Mouse (Mus musculus) left cerebral cortex, postnatal 25 days (tissue): ENCODE measurements around the gene Dync1h1. TPM values are rescaled to one million over a fixed set of nuclear protein-coding genes. Genes with fewer than 3 reads are reported as not detected.

Source experiments
- DNase-seq, 2 experiments: peaks; one replicate each; pipeline ENCODE4 v3.0.0; 2022; ENCODE audit warnings: low spot score in 2 of 2, mixed read lengths in 1 of 2
- intact Hi-C: fragments of 180-260 bp; cut with DNase I; formaldehyde crosslinking; loops from one replicate; pipeline ENCODE4 v1.15.1; 2025
- total RNA-seq, 2 experiments: library from RNA; stranded (reverse); gene quantifications; 2 replicates each; pipeline ENCODE4 v1.2.3; 2021

Gene Dync1h1
- total RNA-seq = 100 to 1,000 TPM; 308 to 319 TPM

DNA sequence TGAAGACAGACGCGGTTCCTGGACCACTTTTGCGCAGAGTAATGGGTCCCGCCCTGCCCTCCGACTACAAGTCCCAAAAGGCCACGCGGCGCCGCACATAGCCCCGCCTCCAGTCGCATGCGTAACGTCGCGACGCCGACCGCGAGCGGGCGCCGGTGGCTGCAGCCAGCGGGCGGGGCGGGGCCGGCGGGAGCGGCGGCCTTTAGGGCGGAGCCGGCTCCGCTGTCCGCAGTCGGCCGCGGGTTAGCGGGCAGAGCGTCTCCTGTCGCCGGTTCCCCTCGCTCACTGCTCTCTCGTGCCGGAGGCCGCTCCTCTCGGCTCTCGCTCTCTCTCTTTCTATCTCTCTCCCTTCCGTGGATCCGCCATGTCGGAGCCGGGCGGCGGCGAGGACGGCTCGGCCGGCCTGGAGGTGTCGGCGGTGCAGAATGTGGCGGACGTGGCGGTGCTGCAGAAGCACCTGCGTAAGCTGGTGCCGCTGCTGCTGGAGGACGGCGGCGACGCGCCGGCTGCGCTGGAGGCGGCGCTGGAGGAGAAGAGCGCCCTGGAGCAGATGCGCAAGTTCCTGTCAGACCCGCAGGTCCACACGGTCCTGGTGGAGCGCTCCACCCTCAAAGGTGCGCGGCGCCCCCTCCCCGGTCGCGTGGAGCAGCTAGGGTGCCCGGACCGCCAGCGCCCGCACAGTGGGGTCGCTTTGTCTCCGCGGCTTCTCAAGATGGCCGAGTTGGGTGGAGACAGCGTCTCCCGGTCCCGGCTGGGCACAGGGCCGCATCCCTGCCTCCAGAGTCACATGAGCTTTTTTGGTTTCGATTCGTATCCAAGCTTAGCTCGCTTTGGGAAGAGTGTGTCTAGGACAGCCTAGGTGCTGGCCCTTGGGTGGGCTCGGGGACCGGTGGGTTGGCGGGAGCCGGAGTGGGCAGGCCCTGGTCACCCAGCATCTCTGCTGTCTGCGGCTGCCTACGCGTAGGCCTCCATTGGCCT, at the start of gene Dync1h1:
Gene Dync1h1 (plus strand): TSS at position 212 of the 978 bp plus-strand sequence.
- intact Hi-C loops = loop anchor here (2.0 kb wide), 1 partner anchor 155 kb away; the partner anchor contains the start of gene Ppp2r5c
- peak; percentile 93 to 96 for DNase-seq

- DNase-seq = no peak
- intact Hi-C loops = no loop called here
Measured at GRCm38 (mm10) chr12:110552113-110552512, 49.1 kb upstream of the Dync1h1 start.

DNA sequence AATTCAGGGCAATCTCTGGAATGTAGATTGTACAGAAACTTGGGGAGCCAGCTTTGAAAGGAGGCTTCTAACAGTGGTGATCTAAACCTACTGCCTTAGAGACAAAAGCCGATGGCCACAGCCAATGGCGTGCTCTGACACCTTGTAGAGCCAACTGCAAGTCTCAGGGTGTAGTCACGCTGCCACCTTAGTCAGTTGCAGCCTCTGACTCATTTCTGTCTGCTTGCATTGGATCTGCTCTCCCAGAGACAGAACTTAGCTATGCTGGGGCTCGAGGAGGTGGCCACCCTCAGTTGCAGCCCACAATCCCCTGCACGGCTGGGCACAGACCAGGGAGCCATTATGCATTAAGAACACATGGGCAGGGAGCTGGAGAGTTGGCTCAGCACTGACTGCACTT, 47.9 kb upstream of the Dync1h1 start:
- DNase-seq = peak in 1 of 2 experiments; percentile 66
- intact Hi-C loops = no loop called here

DNA sequence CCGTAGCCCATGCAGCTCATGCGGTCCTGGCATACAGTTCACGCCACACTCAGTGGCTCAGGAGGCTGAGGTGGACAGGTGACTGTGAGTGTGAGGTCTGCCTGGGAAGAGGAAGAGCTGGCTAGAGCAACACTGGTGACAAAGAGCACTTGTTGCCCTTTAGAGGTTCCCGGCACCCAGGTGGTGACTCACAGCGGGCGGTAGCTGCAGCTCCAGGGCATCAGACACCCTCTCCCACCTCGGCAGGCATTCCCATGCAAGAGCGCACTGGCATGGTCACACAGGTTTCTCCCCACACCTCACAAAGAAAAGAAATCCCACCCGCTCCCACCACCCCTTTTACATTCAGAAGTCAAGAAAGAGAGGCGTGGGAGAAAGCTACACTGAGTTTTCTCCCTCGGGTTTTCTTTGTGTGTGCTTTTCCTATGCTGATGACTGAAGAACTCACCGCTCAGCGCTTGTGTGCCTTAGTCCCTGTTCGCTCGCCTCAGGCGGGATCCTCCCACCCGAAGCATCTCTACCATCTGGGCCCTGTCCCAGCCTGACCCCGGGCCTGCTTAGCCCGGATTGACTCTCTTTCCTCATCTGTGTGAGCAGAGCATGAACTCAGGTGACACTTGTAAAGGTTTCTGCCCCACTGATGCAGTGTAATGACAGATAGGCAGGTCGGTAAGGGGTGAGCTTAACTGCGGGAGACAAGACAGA, 45.6 kb upstream of the Dync1h1 start:
- DNase-seq = no peak
- intact Hi-C loops = loop anchor here (5.0 kb wide), 1 partner anchor 98 kb away; no protein-coding TSS in a partner anchor

DNA sequence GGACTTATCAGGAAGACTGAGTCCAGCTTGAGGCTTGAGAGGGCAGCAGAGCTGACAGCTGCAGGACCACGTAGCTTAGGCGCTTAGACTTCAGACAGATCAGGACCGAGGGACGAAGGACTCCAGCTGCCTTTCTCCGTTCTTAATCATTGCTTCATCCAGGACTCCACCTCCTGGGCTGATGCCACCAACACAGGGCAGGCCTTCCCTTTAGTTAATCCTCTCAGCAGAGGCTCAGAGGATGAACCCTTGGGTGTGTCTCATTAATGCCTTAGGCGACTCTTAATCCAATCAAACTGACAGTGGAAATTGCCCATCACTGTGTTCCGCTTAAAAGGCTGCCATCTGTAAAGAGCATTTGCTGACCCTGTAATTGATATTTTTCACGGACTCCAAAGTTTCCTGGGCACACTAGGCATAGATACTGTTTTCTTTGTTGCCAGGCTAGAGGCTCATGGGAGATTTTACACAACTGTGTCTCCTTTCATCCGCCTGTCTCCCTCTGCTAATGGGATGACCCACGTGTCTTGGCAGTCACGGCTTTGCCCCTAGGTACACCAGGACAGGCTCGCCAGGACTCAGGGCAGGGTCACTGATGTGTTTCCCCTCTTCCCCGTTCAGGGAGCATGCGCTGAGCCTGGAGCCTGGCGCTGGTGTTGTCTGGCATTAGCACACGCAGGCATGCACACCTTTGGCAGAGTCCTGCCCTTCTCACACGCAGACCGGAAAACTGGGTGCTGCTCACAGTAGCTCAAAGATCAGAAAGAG, 44.2 kb upstream of the Dync1h1 start:
- intact Hi-C loops = loop anchor here (5.0 kb wide), 1 partner anchor 100 kb away; no protein-coding TSS in a partner anchor
- DNase-seq = no peak

DNA sequence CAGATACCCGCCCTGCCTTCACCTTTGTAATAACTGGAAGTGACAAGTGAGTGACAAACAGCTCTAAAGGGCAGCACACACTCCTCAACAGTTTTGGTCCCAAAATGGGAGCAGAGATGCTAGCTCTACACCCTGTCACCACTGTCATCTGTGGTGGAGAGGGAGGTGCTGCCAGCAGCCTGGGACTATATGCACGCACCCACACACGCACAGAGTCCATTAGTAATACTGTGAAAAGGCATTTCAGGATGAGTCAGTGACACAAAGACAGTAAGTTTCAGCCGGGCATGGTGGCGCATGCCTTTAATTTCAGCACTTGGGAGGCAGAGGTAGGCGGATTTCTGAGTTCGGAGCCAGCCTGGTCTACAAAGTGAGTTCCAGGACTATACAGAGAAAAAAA, 43.1 kb upstream of the Dync1h1 start:
- intact Hi-C loops = loop anchor here (5.0 kb wide), 1 partner anchor 101 kb away; no protein-coding TSS in a partner anchor
- DNase-seq = peak in 1 of 2 experiments; percentile 68

GRCm38 (mm10) chr12:110563383-110563782, 37.9 kb upstream of the Dync1h1 start:
- intact Hi-C loops = no loop called here
- no peak for DNase-seq

GRCm38 (mm10) chr12:110564848-110565247, 36.4 kb upstream of the Dync1h1 start:
- intact Hi-C loops = no loop called here
- no peak for DNase-seq

GRCm38 (mm10) chr12:110566366-110566765, 34.9 kb upstream of the Dync1h1 start:
- peak in 1 of 2 experiments; percentile 50 for DNase-seq
- intact Hi-C loops = no loop called here

DNA sequence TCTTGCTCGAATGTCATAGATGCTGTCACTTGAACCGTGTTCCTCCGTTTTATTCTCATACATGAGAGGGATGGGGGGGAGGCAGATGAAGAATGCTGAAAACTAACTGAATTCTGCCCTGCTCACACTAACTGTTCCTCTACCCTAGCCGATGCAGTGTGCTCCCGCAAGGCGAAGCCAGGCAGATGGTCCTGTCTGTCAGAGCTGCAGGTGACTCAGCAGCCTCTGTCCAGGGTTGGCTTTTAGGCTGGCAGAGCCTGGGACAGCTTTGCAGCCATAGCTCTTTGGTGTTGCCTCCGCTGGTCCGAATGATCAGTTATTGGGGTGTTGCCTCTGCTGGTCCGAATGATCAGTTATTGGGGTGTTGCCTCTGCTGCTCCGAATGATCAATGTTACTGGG, 30.2 kb upstream of the Dync1h1 start:
- intact Hi-C loops = no loop called here
- no peak for DNase-seq

GRCm38 (mm10) chr12:110572351-110572750, 28.9 kb upstream of the Dync1h1 start:
- intact Hi-C loops = no loop called here
- no peak for DNase-seq

- no peak for DNase-seq
- intact Hi-C loops = no loop called here
Measured at GRCm38 (mm10) chr12:110573635-110574034, 27.6 kb upstream of the Dync1h1 start.

DNA sequence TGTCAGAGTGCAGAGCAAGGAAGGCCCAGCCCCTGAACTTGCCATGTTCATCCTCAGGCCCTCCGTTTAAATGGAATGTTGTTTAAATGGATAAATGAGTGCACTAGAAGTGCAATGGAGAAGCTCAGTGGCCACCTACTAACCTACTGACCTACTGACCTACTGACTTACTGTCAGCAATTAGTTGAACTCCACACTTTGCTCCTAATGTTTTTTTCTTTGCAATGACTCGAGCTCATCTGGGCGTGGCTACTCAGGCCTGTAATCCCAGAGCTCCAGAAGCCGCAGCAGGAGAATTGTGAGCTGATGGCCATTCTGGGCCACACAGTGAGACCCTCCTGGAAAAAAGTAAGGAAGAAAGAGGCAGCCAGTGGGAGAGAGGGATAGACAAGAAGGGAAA, 25.3 kb upstream of the Dync1h1 start:
- DNase-seq = no peak
- intact Hi-C loops = no loop called here

GRCm38 (mm10) chr12:110578333-110578732, 22.9 kb upstream of the Dync1h1 start:
- intact Hi-C loops = no loop called here
- peak in 1 of 2 experiments; percentile 17 for DNase-seq

GRCm38 (mm10) chr12:110588622-110589021, 12.6 kb upstream of the Dync1h1 start:
- DNase-seq = no peak
- intact Hi-C loops = no loop called here

DNA sequence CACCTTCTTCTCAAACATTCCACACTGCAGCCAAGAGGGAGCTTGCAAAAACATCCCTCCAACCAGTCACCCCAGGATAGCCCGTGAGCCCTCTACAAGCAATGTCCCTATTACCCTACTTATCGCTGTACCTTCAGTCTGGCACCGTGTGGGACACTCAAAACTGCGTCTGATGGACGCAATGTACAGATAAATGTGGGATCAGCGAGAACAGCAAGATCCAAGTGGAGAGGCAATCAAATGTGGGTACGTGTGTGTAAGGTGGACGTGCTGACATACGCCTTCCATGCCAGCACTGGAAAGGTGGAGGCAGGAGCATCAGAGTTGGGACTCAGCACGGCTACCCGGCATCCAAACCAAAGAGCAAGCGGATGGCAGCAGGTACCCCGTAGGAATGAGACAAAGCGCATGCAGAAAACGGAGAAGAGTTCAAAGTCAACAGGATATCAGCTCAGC, 10.4 kb upstream of the Dync1h1 start:
- DNase-seq = peak in 1 of 2 experiments; percentile 15
- intact Hi-C loops = no loop called here

GRCm38 (mm10) chr12:110591260-110591883, 9.9 kb upstream of the Dync1h1 start:
- intact Hi-C loops = no loop called here

GRCm38 (mm10) chr12:110598527-110598926, 2.7 kb upstream of the Dync1h1 start:
- DNase-seq = peak; percentile 68 to 78
- intact Hi-C loops = loop anchor here (2.0 kb wide), 1 partner anchor 244 kb away; no protein-coding TSS in a partner anchor

More at GRCm38 (mm10) chr12:110591260-110591883, 9.9 kb upstream of the Dync1h1 start:
- peak; percentile 100 for DNase-seq

DNA sequence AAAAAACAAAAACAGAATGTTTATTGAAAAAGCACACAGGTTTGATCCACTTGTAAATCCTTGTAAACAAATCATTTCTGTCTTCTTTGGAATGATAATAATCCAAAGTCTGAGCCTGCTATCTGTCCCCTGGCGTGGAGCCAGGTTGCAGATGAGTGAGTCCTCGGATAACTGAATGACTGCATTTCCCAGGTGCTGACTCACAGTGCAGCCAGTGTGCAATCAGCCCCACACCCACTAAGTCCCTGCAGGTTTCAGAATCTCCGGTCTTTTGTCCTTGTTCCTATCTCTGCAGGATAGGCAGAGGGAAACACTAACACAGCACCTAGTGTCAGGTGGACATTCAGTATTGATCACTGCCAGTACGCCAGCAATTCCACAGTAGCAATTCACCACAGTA, 1.5 kb upstream of the Dync1h1 start:
- intact Hi-C loops = loop anchor here (2.0 kb wide), 2 partner anchors 153 to 243 kb away; partner anchors contain the start of gene Ppp2r5c
- peak in 1 of 2 experiments; percentile 47 for DNase-seq
